Comparison of ENCODE assay signal across 14 mouse cellular contexts in the genomic region with DNA sequence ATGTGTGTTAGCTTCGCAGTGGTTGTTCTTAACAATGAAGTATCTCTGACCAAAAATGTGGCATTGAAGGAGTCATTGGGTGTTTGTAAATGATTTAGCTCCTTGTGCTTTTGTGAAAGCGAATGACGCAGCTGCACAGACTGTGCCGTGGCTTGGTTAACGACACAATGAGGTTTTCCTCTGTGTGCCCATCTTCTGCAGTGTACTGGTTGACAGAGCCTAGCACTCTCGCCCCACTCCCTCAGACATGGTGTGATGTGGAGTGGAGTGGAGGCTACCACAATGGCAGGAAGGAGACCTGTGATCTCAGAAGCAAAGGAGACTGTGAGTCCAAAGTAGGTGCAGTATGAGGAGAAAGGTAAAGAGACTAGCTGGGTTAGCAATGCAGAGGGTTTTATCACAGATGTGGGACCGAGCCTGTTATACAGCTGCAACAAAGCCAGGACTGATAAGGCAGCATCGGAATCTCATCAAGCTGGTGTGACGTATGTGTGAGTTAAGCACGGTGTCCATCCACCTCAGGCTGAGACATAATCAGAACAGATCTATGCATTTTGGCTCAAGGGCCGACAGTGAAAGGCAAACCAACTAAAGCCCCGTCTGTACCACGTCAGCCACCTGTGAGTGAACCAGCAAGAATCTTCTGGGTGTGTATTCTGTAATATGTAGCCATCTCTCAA.
A peak's percentile ranks its signal among the peaks of the same experiment; 100 is the strongest.
DNase-seq lines count a peak whose midpoint lies in the region; ATAC-seq and TF ChIP-seq lines count a peak whose summit lies in the region.
"Had no signal": no experiment of that assay in that cellular context is flagged by ENCODE, and none has a peak within 500 bp of the region (broad histone marks: within the 10 kb centered on the region; RNA-seq: fewer than 3 reads in every experiment).

No protein-coding gene starts in this region.

- no peak overlapping the region for H3K9ac ChIP-seq in neural tube, embryonic 11.5 days (ENCODE audit: low read length)
- H3K9ac ChIP-seq in forebrain, embryonic 15.5 days (replicated peaks) = no peak overlapping the region
- no peak overlapping the region for H3K9ac ChIP-seq in limb, embryonic 12.5 days (replicated peaks)
- peak overlapping the region; percentile 58 for H3K9ac ChIP-seq in neural tube, embryonic 13.5 days
- H3K9ac ChIP-seq: lung, embryonic 15.5 days; stomach, embryonic 15.5 days had no signal

- no peak for DNase-seq in neural tube, embryonic 11.5 days (ENCODE audit: low spot score)
- DNase-seq in neural tube, embryonic 10.5 days (ENCODE audit: extremely low spot score, low spot score) = no peak
- DNase-seq in gastrocnemius, adult 2 months = no peak
- DNase-seq in urinary bladder, postnatal 14 days (ENCODE audit: low spot score) = no peak
- no peak for DNase-seq in left cerebral cortex, adult 2 months (ENCODE audit: extremely low spot score in 1 of 2, low spot score in 2 of 2)
- DNase-seq: adrenal gland, adult 2 months had no signal

- no peaks in the 10 kb centered on the region for H3K27me3 ChIP-seq in neural tube, embryonic 11.5 days (ENCODE audit: control insufficient read depth, insufficient read depth, low read length)
- no peaks in the 10 kb centered on the region for H3K27me3 ChIP-seq in forebrain, embryonic 15.5 days
- H3K27me3 ChIP-seq in limb, embryonic 12.5 days = no peaks in the 10 kb centered on the region
- H3K27me3 ChIP-seq in neural tube, embryonic 13.5 days = no peaks in the 10 kb centered on the region
- H3K27me3 ChIP-seq: CH12.LX; lung, embryonic 15.5 days; Patski; stomach, embryonic 15.5 days had no signal

- TF ChIP-seq CTCF in gastrocnemius, adult 2 months (IDR thresholded peaks at IDR 0.05) = no peak
- TF ChIP-seq CTCF in left cerebral cortex, adult 2 months (IDR thresholded peaks at IDR 0.05) = no peak

- H3K9me3 ChIP-seq in neural tube, embryonic 11.5 days (ENCODE audit: control insufficient read depth, low read length) = no peaks in the 10 kb centered on the region
- H3K9me3 ChIP-seq in forebrain, embryonic 15.5 days = no peaks in the 10 kb centered on the region
- H3K9me3 ChIP-seq in limb, embryonic 12.5 days = no peaks in the 10 kb centered on the region
- no peaks in the 10 kb centered on the region for H3K9me3 ChIP-seq in neural tube, embryonic 13.5 days
- H3K9me3 ChIP-seq: lung, embryonic 15.5 days; stomach, embryonic 15.5 days had no signal

- WGBS in neural tube, embryonic 11.5 days = 70% methylated on average over 13 of the region's 13 CpGs
- WGBS in forebrain, embryonic 15.5 days = 40% methylated on average over 13 of the region's 13 CpGs
- WGBS in limb, embryonic 12.5 days = 68% methylated on average over 13 of the region's 13 CpGs
- 43% methylated on average over 13 of the region's 13 CpGs for WGBS in neural tube, embryonic 13.5 days

- H3K27ac ChIP-seq in neural tube, embryonic 11.5 days (ENCODE audit: low read depth, low read length) = peak overlapping the region; percentile 3; the same call in 1 of the 2 replicates
- peak overlapping the region; percentile 50 for H3K27ac ChIP-seq in forebrain, embryonic 15.5 days (replicated peaks)
- H3K27ac ChIP-seq in limb, embryonic 12.5 days = peak overlapping the region; percentile 13; the same call in 1 of the 2 replicates
- peak overlapping the region; percentile 95 for H3K27ac ChIP-seq in neural tube, embryonic 13.5 days (replicated peaks)
- no peak overlapping the region for H3K27ac ChIP-seq in gastrocnemius, adult 2 months
- no peak overlapping the region for H3K27ac ChIP-seq in left cerebral cortex, adult 2 months
- H3K27ac ChIP-seq: kidney, postnatal 0 days; lung, embryonic 15.5 days; stomach, embryonic 15.5 days had no signal

- no peak overlapping the region for H3K4me2 ChIP-seq in neural tube, embryonic 11.5 days (ENCODE audit: low read depth)
- peak overlapping the region; percentile 16; the same call in 1 of the 2 replicates for H3K4me2 ChIP-seq in forebrain, embryonic 15.5 days (replicated peaks)
- H3K4me2 ChIP-seq in limb, embryonic 12.5 days = peak overlapping the region; percentile 24
- peak overlapping the region; percentile 37 for H3K4me2 ChIP-seq in neural tube, embryonic 13.5 days
- H3K4me2 ChIP-seq: lung, embryonic 15.5 days; stomach, embryonic 15.5 days had no signal

- intact Hi-C loops in gastrocnemius, adult 2 months (cut with DNase I) = no loop called here
- intact Hi-C loops in left cerebral cortex, adult 2 months (cut with DNase I) = no loop called here

- H3K36me3 ChIP-seq in neural tube, embryonic 11.5 days (ENCODE audit: control insufficient read depth, insufficient read depth, low read length) = no peaks in the 10 kb centered on the region
- no peaks in the 10 kb centered on the region for H3K36me3 ChIP-seq in forebrain, embryonic 15.5 days
- H3K36me3 ChIP-seq in limb, embryonic 12.5 days = no peaks in the 10 kb centered on the region
- H3K36me3 ChIP-seq in neural tube, embryonic 13.5 days = no peaks in the 10 kb centered on the region
- H3K36me3 ChIP-seq: lung, embryonic 15.5 days; stomach, embryonic 15.5 days had no signal

- no peak overlapping the region for H3K4me3 ChIP-seq in neural tube, embryonic 11.5 days (ENCODE audit: low read depth, low read length)
- no peak overlapping the region for H3K4me3 ChIP-seq in forebrain, embryonic 15.5 days
- no peak overlapping the region for H3K4me3 ChIP-seq in limb, embryonic 12.5 days (replicated peaks)
- no peak overlapping the region for H3K4me3 ChIP-seq in neural tube, embryonic 13.5 days
- no peak overlapping the region for H3K4me3 ChIP-seq in gastrocnemius, adult 2 months
- no peak overlapping the region for H3K4me3 ChIP-seq in left cerebral cortex, adult 2 months
- H3K4me3 ChIP-seq: lung, embryonic 15.5 days; stomach, embryonic 15.5 days had no signal

- no peaks in the 10 kb centered on the region for H3K4me1 ChIP-seq in neural tube, embryonic 11.5 days (ENCODE audit: control insufficient read depth, insufficient read depth, low read length)
- peaks cover 28% of the 10 kb centered on the region for H3K4me1 ChIP-seq in forebrain, embryonic 15.5 days
- H3K4me1 ChIP-seq in limb, embryonic 12.5 days (replicated peaks) = peaks cover 35% of the 10 kb centered on the region
- peaks cover 34% of the 10 kb centered on the region for H3K4me1 ChIP-seq in neural tube, embryonic 13.5 days (replicated peaks)
- H3K4me1 ChIP-seq: lung, embryonic 15.5 days; stomach, embryonic 15.5 days had no signal

- peak; percentile 39; the same call in 1 of the 2 replicates for ATAC-seq in neural tube, embryonic 11.5 days (ENCODE audit: insufficient read depth, low FRiP score, low TSS enrichment)
- peak; percentile 78 for ATAC-seq in forebrain, embryonic 15.5 days (replicated peaks)
- ATAC-seq in limb, embryonic 12.5 days (ENCODE audit: insufficient number of reproducible peaks, insufficient read depth, low FRiP score, low TSS enrichment, low read depth) = peak; percentile 40
- peak; percentile 84 for ATAC-seq in neural tube, embryonic 13.5 days (ENCODE audit: low read depth)
- ATAC-seq: Patski had no signal

Comparison
In these comparisons a context has a peak if more than half of its experiments do, and no peak if none do; other contexts are left out.
1. H3K27ac ChIP-seq: peak in neural tube, embryonic 11.5 days (single experiment), forebrain, embryonic 15.5 days (single experiment), limb, embryonic 12.5 days (single experiment) and neural tube, embryonic 13.5 days (single experiment); none in gastrocnemius, adult 2 months (single experiment) and left cerebral cortex, adult 2 months (single experiment).
2. Peak in every context shown above with its lines, with median percentiles within 50 percentile points of each other: ATAC-seq.